Mouse (Mus musculus): ENCODE data around the gene Arhgap44. TPM values are rescaled to one million over a fixed set of nuclear protein-coding genes. Genes with fewer than 3 reads are reported as not detected.

Gene Arhgap44
- polyA plus RNA-seq, 1 experiment = 8.4 TPM

DNA sequence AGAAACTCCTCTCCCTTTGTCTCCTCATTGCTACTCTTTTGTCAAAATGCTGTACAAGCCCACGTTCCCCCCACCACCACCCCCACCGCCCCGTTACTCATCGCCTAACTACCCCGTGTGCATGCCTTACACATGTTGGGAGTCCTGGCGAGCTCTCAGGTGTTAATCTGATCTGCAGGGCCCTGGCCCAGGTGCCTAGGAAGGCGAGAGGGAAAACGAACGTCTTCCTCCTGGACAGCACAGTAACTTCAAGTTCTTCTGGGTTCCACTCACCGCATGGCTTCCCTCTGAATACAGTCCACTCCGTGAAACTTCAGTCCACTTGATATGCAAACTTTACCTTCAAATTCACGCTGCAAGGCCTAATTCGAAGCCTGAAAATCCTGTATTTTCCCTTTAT lies 97.6 kb downstream of the Arhgap44 start:
- no peak overlapping the region for H3K27ac ChIP-seq (ENCODE audit: insufficient read depth, low read length)
- H3K4me1 ChIP-seq (ENCODE audit: control insufficient read depth, insufficient read depth, low read length) = no peaks in the 10 kb centered on the region
- no peak overlapping the region for H3K4me3 ChIP-seq (ENCODE audit: insufficient read depth, low read length)
- TF ChIP-seq CTCF (IDR thresholded peaks at IDR 0.05; ENCODE audit: borderline replicate concordance, insufficient read depth, low read length) (no peak), POLR2A (IDR thresholded peaks at IDR 0.05; ENCODE audit: low read depth, low read length) (no peak)

GRCm38 (mm10) chr11:65061437-65061836 lies 101.3 kb downstream of the Arhgap44 start:
- TF ChIP-seq POLR2A (IDR thresholded peaks at IDR 0.05; ENCODE audit: low read depth, low read length) (no peak), CTCF (IDR thresholded peaks at IDR 0.05; ENCODE audit: borderline replicate concordance, insufficient read depth, low read length) (no peak)
- Histone ChIP-seq H3K4me1 (ENCODE audit: control insufficient read depth, insufficient read depth, low read length) (no peaks in the 10 kb centered on the region), H3K27ac (ENCODE audit: insufficient read depth, low read length) (no peak overlapping the region), H3K4me3 (ENCODE audit: insufficient read depth, low read length) (no peak overlapping the region)

- TF ChIP-seq CTCF (IDR thresholded peaks at IDR 0.05; ENCODE audit: borderline replicate concordance, insufficient read depth, low read length) (no peak), POLR2A (IDR thresholded peaks at IDR 0.05; ENCODE audit: low read depth, low read length) (no peak)
- no peaks in the 10 kb centered on the region for H3K4me1 ChIP-seq (ENCODE audit: control insufficient read depth, insufficient read depth, low read length)
- H3K27ac ChIP-seq (ENCODE audit: insufficient read depth, low read length) = no peak overlapping the region
- no peak overlapping the region for H3K4me3 ChIP-seq (ENCODE audit: insufficient read depth, low read length)
These were observed 103.2 kb downstream of the Arhgap44 start for GRCm38 (mm10) chr11:65059531-65059930.

GRCm38 (mm10) chr11:65058224-65058908 lies 104.4 kb downstream of the Arhgap44 start:
- TF ChIP-seq CTCF (IDR thresholded peaks at IDR 0.05; ENCODE audit: borderline replicate concordance, insufficient read depth, low read length) = no peak
- TF ChIP-seq POLR2A (IDR thresholded peaks at IDR 0.05; ENCODE audit: low read depth, low read length) = no peak
- Histone ChIP-seq H3K4me3 (ENCODE audit: insufficient read depth, low read length) (no peak overlapping the region), H3K4me1 (ENCODE audit: control insufficient read depth, insufficient read depth, low read length) (no peaks in the 10 kb centered on the region), H3K27ac (ENCODE audit: insufficient read depth, low read length) (no peak overlapping the region)

DNA sequence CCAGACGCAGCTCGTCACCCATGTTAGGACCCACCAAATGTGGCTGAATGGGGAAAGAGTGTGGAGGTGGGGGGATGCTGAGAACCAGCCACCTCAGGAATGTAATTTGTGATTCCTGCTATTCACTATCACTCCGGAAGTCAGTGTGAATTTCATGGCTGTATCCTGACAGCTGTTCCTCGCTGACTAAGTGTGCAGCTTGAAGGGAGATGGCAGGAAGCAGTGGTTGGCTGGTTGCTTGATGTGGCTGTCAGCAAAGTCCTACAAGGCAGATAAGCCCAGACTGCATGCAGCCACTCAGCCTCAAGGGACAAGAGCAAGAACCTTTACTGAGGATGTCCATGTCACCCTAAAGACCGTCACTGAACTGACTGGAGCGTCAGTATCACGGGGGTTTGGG lies 107.2 kb downstream of the Arhgap44 start:
- H3K4me3 ChIP-seq (ENCODE audit: insufficient read depth, low read length) = no peak overlapping the region
- TF ChIP-seq CTCF (IDR thresholded peaks at IDR 0.05; ENCODE audit: borderline replicate concordance, insufficient read depth, low read length) (no peak), POLR2A (IDR thresholded peaks at IDR 0.05; ENCODE audit: low read depth, low read length) (no peak)
- H3K27ac ChIP-seq (ENCODE audit: insufficient read depth, low read length) = no peak overlapping the region
- H3K4me1 ChIP-seq (ENCODE audit: control insufficient read depth, insufficient read depth, low read length) = no peaks in the 10 kb centered on the region

DNA sequence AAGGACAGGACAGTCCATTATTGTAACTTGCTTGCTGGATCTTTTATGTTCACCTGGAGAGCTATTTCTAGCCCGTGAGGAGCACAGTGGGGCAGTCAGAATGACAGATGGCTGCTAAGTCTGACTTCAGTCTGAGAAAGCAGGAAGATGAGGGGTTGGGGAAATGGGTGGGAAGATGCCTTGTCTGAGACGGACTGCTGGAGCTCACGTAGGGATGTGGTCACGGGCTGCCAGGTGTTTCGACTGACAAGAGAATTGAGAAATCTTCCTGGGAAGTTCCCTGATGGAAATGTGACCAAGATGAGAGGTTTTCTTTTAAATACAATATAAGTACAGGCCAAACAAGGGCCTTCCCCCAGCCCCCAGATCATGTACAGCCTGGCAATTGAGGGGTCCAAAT lies 108.5 kb downstream of the Arhgap44 start:
- H3K4me3 ChIP-seq (ENCODE audit: insufficient read depth, low read length) = no peak overlapping the region
- no peak overlapping the region for H3K27ac ChIP-seq (ENCODE audit: insufficient read depth, low read length)
- H3K4me1 ChIP-seq (ENCODE audit: control insufficient read depth, insufficient read depth, low read length) = no peaks in the 10 kb centered on the region
- no peak for TF ChIP-seq POLR2A (IDR thresholded peaks at IDR 0.05; ENCODE audit: low read depth, low read length)
- TF ChIP-seq CTCF (IDR thresholded peaks at IDR 0.05; ENCODE audit: borderline replicate concordance, insufficient read depth, low read length) = no peak

- no peak overlapping the region for H3K27ac ChIP-seq (ENCODE audit: insufficient read depth, low read length)
- peaks cover 2% of the 10 kb centered on the region; the same call in 1 of the 2 replicates for H3K4me1 ChIP-seq (ENCODE audit: control insufficient read depth, insufficient read depth, low read length)
- no peak overlapping the region for H3K4me3 ChIP-seq (ENCODE audit: insufficient read depth, low read length)
- no peak for TF ChIP-seq POLR2A (IDR thresholded peaks at IDR 0.05; ENCODE audit: low read depth, low read length)
- no peak for TF ChIP-seq CTCF (IDR thresholded peaks at IDR 0.05; ENCODE audit: borderline replicate concordance, insufficient read depth, low read length)
These were observed 111.9 kb downstream of the Arhgap44 start for GRCm38 (mm10) chr11:65050819-65051218.

DNA sequence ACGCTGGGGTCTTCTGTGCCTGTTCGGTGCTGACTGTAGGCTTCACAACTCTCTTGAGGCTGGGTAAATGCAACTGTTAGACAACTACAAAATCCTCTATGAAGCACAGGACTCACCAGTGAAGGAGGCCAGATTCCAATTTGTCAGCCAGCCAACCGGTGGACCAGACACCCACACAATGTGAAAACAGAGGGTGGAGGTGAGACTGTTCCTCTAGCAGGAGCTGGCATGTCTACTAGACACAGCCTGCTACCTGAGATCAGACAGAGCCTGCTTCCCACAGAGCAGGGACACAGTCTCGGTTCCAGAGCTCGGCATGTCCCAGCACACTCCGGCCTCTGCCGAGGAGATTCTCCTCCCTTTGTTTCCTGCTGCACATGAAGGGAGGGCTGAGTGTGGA lies 113.7 kb downstream of the Arhgap44 start:
- no peak overlapping the region for H3K4me3 ChIP-seq (ENCODE audit: insufficient read depth, low read length)
- H3K27ac ChIP-seq (ENCODE audit: insufficient read depth, low read length) = peak overlapping the region; percentile 5; the same call in 1 of the 2 replicates
- TF ChIP-seq CTCF (IDR thresholded peaks at IDR 0.05; ENCODE audit: borderline replicate concordance, insufficient read depth, low read length) (no peak), POLR2A (IDR thresholded peaks at IDR 0.05; ENCODE audit: low read depth, low read length) (no peak)
- peaks cover 2% of the 10 kb centered on the region; the same call in 1 of the 2 replicates for H3K4me1 ChIP-seq (ENCODE audit: control insufficient read depth, insufficient read depth, low read length)

GRCm38 (mm10) chr11:65040556-65040955 lies 122.2 kb downstream of the Arhgap44 start:
- Histone ChIP-seq H3K27ac (ENCODE audit: insufficient read depth, low read length) (no peak overlapping the region), H3K4me3 (ENCODE audit: insufficient read depth, low read length) (no peak overlapping the region), H3K4me1 (ENCODE audit: control insufficient read depth, insufficient read depth, low read length) (no peaks in the 10 kb centered on the region)
- TF ChIP-seq CTCF (IDR thresholded peaks at IDR 0.05; ENCODE audit: borderline replicate concordance, insufficient read depth, low read length) (no peak), POLR2A (IDR thresholded peaks at IDR 0.05; ENCODE audit: low read depth, low read length) (no peak)

GRCm38 (mm10) chr11:65039517-65040095 lies 123.2 kb downstream of the Arhgap44 start:
- Histone ChIP-seq H3K4me1 (ENCODE audit: control insufficient read depth, insufficient read depth, low read length) (peaks cover 4% of the 10 kb centered on the region), H3K4me3 (ENCODE audit: insufficient read depth, low read length) (no peak overlapping the region), H3K27ac (ENCODE audit: insufficient read depth, low read length) (no peak overlapping the region)
- TF ChIP-seq CTCF (IDR thresholded peaks at IDR 0.05; ENCODE audit: borderline replicate concordance, insufficient read depth, low read length) = no peak
- TF ChIP-seq POLR2A (IDR thresholded peaks at IDR 0.05; ENCODE audit: low read depth, low read length) = no peak

Measured in embryonic fibroblast, embryonic 13.5 days (primary cell).